Comparison of ENCODE assay signal across 8 mouse cellular contexts in the genomic region with DNA sequence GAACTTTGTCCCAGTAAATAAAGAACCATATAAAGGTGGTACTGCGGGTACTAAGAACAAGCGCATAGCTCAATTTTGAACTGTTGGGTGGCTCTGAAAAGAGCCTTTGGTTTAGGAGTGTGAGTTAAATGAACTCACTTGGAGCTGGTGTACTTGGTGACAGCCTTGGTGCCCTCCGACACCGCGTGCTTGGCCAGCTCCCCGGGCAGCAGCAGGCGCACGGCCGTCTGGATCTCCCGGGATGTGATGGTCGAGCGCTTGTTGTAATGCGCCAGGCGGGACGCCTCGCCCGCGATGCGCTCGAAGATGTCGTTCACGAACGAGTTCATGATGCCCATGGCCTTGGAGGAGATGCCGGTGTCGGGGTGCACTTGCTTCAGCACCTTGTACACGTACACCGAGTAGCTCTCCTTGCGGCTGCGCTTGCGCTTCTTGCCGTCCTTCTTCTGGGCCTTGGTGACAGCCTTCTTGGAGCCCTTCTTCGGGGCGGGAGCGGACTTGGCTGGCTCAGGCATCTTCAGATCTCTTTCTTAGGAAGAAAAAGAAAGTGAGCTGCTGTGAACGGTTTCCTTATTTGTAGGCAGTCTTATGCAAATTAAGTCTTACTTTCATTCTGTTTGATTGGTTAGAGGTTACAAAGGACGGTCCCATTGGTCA. TPM values are rescaled to one million over a fixed set of nuclear protein-coding genes. Genes with fewer than 3 reads are reported as not detected.
DNase-seq lines count a peak whose midpoint lies in the region; ATAC-seq and TF ChIP-seq lines count a peak whose summit lies in the region.
"Not testable (repeated sequence)": the region's sequence is repeated elsewhere in the genome, so short reads cannot be mapped to it uniquely, and the experiment has no call there.

No protein-coding gene starts in this region.

- H3K4me2 ChIP-seq in forebrain, embryonic 11.5 days (ENCODE audit: low read depth, low read length, severe bottlenecking) = peak overlapping the region; percentile 84
- peak overlapping the region; percentile 74 for H3K4me2 ChIP-seq in heart, postnatal 0 days (ENCODE audit: low read depth, low read length)
- H3K4me2 ChIP-seq in liver, embryonic 14.5 days (ENCODE audit: low read depth) = peak overlapping the region; percentile 94
- H3K4me2 ChIP-seq in stomach, embryonic 15.5 days = peak overlapping the region; percentile 71

- 0 out of 2 replicates have a peak, but pooled peaks have one; percentile 43 for TF ChIP-seq EP300 in heart, postnatal 0 days (IDR thresholded peaks at IDR 0.05; ENCODE audit: low read depth)
- peak; percentile 80 for TF ChIP-seq EP300 in liver, embryonic 14.5 days (IDR thresholded peaks at IDR 0.05; ENCODE audit: low read depth)

- WGBS in forebrain, embryonic 11.5 days = under 1% methylated on average over 30 of the region's 36 CpGs
- under 1% methylated on average over 23 of the region's 36 CpGs for WGBS in heart, postnatal 0 days
- WGBS in liver, embryonic 14.5 days (ENCODE audit: insufficient replicate concordance) = 0% methylated on average over 27 of the region's 36 CpGs
- WGBS in stomach, embryonic 15.5 days = under 1% methylated on average over 32 of the region's 36 CpGs

- not testable (repeated sequence) for H3K36me3 ChIP-seq in forebrain, embryonic 11.5 days (ENCODE audit: control insufficient read depth, insufficient read depth, low read length); heart, postnatal 0 days (replicated peaks; ENCODE audit: control insufficient read depth, insufficient read depth, low read length); liver, embryonic 14.5 days (replicated peaks; ENCODE audit: control insufficient read depth, insufficient read depth, low read depth); stomach, embryonic 15.5 days

- not testable (repeated sequence) for H3K9me3 ChIP-seq in forebrain, embryonic 11.5 days (ENCODE audit: control insufficient read depth, low read length); heart, postnatal 0 days (replicated peaks; ENCODE audit: control insufficient read depth, low read length); liver, embryonic 14.5 days (ENCODE audit: control insufficient read depth, low read length); stomach, embryonic 15.5 days

- H3K27me3 ChIP-seq in forebrain, embryonic 11.5 days (ENCODE audit: control insufficient read depth, insufficient read depth, low read length); heart, postnatal 0 days (ENCODE audit: control insufficient read depth, insufficient read depth, low read length); liver, embryonic 14.5 days (ENCODE audit: control insufficient read depth, insufficient read depth, low read length); stomach, embryonic 15.5 days (replicated peaks): not testable (repeated sequence)

- H3K27ac ChIP-seq in forebrain, embryonic 11.5 days (ENCODE audit: low read depth, low read length) = peak overlapping the region; percentile 99
- H3K27ac ChIP-seq in heart, postnatal 0 days (ENCODE audit: low read depth) = peak overlapping the region; percentile 99
- peak overlapping the region; percentile 88 for H3K27ac ChIP-seq in liver, embryonic 14.5 days
- peak overlapping the region; percentile 95 for H3K27ac ChIP-seq in stomach, embryonic 15.5 days

- H3K4me3 ChIP-seq in forebrain, embryonic 11.5 days (ENCODE audit: low read depth, low read length) = peak overlapping the region; percentile 40
- peak overlapping the region; percentile 62 for H3K4me3 ChIP-seq in heart, postnatal 0 days (ENCODE audit: low read depth, low read length)
- H3K4me3 ChIP-seq in liver, embryonic 14.5 days (ENCODE audit: insufficient read depth in 1 of 2, low read depth in 2 of 2, low read length in 2 of 2) = peak overlapping the region; percentile 55 to 78
- peak overlapping the region; percentile 45 for H3K4me3 ChIP-seq in stomach, embryonic 15.5 days (replicated peaks)

- peak; percentile 86 for DNase-seq in c-Kit-positive CD71-negative TER-119-negative erythroid progenitor cells, embryonic 14.5 days (ENCODE audit: low read depth)
- DNase-seq in forebrain, embryonic 11.5 days (ENCODE audit: low spot score) = peak; percentile 79
- peak; percentile 97 for DNase-seq in heart, postnatal 0 days (ENCODE audit: low spot score)
- peak; percentile 56 to 79 for DNase-seq in kidney, postnatal 36 days
- DNase-seq in liver, embryonic 14.5 days (ENCODE audit: low read depth in 3 of 3, low spot score in 3 of 3) = peak; percentile 90 to 95 (median 91)
- DNase-seq in neural tube, embryonic 10.5 days (ENCODE audit: extremely low spot score, low spot score) = peak; percentile 66

- peak; percentile 79 for ATAC-seq in CD4-positive, CD25-positive, alpha-beta regulatory T cell, adult 4 months
- peak; percentile 87 for ATAC-seq in forebrain, embryonic 11.5 days (replicated peaks; ENCODE audit: low FRiP score)
- peak; percentile 78 for ATAC-seq in heart, postnatal 0 days (ENCODE audit: insufficient read depth, low read depth)
- peak; percentile 73 for ATAC-seq in liver, embryonic 14.5 days (ENCODE audit: insufficient read depth)
- ATAC-seq in stomach, embryonic 15.5 days (ENCODE audit: insufficient read depth, low FRiP score, low read depth) = peak; percentile 86

- peak overlapping the region; percentile 87 for H3K9ac ChIP-seq in forebrain, embryonic 11.5 days (ENCODE audit: low read length)
- peak overlapping the region; percentile 82 for H3K9ac ChIP-seq in heart, postnatal 0 days (replicated peaks; ENCODE audit: low read depth, low read length)
- H3K9ac ChIP-seq in liver, embryonic 14.5 days (replicated peaks) = peak overlapping the region; percentile 87
- peak overlapping the region; percentile 42 for H3K9ac ChIP-seq in stomach, embryonic 15.5 days

- TF ChIP-seq CTCF in heart, postnatal 0 days (IDR thresholded peaks at IDR 0.05; ENCODE audit: low read depth); liver, embryonic 14.5 days (IDR thresholded peaks at IDR 0.05; ENCODE audit: low read depth): not testable (repeated sequence)

- H3K4me1 ChIP-seq in forebrain, embryonic 11.5 days (replicated peaks; ENCODE audit: control insufficient read depth, insufficient read depth, low read length) = peaks cover 16% of the 10 kb centered on the region
- H3K4me1 ChIP-seq in heart, postnatal 0 days (ENCODE audit: control insufficient read depth, insufficient read depth) = peaks cover 24% of the 10 kb centered on the region; the same call in 1 of the 2 replicates
- H3K4me1 ChIP-seq in liver, embryonic 14.5 days (replicated peaks; ENCODE audit: control insufficient read depth in 2 of 2, insufficient read depth in 2 of 2, low read length in 1 of 2) = peaks cover 29 to 32% of the 10 kb centered on the region in 2 experiments
- H3K4me1 ChIP-seq in stomach, embryonic 15.5 days = peaks cover 10% of the 10 kb centered on the region; the same call in 1 of the 2 replicates

RNA-seq across cellular contexts. Expression of gene Hist1h4d, which starts 4.2 kb away (rescaled TPM):
- polyA plus RNA-seq in CD4-positive, CD25-positive, alpha-beta regulatory T cell, adult 4 months (2017; shearing (Covaris generic)) = 10 to 100 TPM; 20.2 to 22.9 TPM
- 132 and 133 TPM in 2 replicates for polyA plus RNA-seq in forebrain, embryonic 11.5 days (2014; fragmentation: Nextera tagmentation; extraction: Ambion mirVana)
- 1,649 and 2,136 TPM in 2 replicates for total RNA-seq in heart, postnatal 0 days (2014; rRNA removed; ENCODE audit: low replicate concordance)
- 18.8 and 21.2 TPM in 2 replicates for polyA plus RNA-seq in heart, postnatal 0 days (2015; fragmentation: Nextera tagmentation; extraction: Ambion mirVana)
- polyA plus RNA-seq in liver, embryonic 14.5 days (2012; rRNA removed) = 8.6 and 12.8 TPM in 2 replicates
- 152 and 155 TPM in 2 replicates for polyA plus RNA-seq in liver, embryonic 14.5 days (2014; fragmentation: Nextera tagmentation; extraction: Ambion mirVana)
- polyA plus RNA-seq in stomach, embryonic 15.5 days (2015; fragmentation: Nextera tagmentation; extraction: Ambion mirVana) = 117 and 130 TPM in 2 replicates

RNA-seq across cellular contexts. Expression of gene Hist1h3d, which starts 10.0 kb away (rescaled TPM):
- not detected for polyA plus RNA-seq in CD4-positive, CD25-positive, alpha-beta regulatory T cell, adult 4 months (2017; shearing (Covaris generic))
- polyA plus RNA-seq in forebrain, embryonic 11.5 days (2014; fragmentation: Nextera tagmentation; extraction: Ambion mirVana) = 11.9 and 13.9 TPM in 2 replicates
- total RNA-seq in heart, postnatal 0 days (2014; rRNA removed; ENCODE audit: low replicate concordance) = 116 and 155 TPM in 2 replicates
- polyA plus RNA-seq in heart, postnatal 0 days (2015; fragmentation: Nextera tagmentation; extraction: Ambion mirVana) = 1.2 and 1.8 TPM in 2 replicates
- 20.4 and 27.3 TPM in 2 replicates for polyA plus RNA-seq in liver, embryonic 14.5 days (2012; rRNA removed)
- polyA plus RNA-seq in liver, embryonic 14.5 days (2014; fragmentation: Nextera tagmentation; extraction: Ambion mirVana) = 7.1 and 7.2 TPM in 2 replicates
- 5.7 and 7.9 TPM in 2 replicates for polyA plus RNA-seq in stomach, embryonic 15.5 days (2015; fragmentation: Nextera tagmentation; extraction: Ambion mirVana)

RNA-seq across cellular contexts. Expression of gene Hist1h2ad, which starts 11.4 kb away (rescaled TPM):
- polyA plus RNA-seq in CD4-positive, CD25-positive, alpha-beta regulatory T cell, adult 4 months (2017; shearing (Covaris generic)) = under 1 TPM in 1 of 2 experiments, not detected in 1; 0.96 TPM
- polyA plus RNA-seq in forebrain, embryonic 11.5 days (2014; fragmentation: Nextera tagmentation; extraction: Ambion mirVana) = 2.5 and 3.0 TPM in 2 replicates
- 568 and 769 TPM in 2 replicates for total RNA-seq in heart, postnatal 0 days (2014; rRNA removed; ENCODE audit: low replicate concordance)
- 0.27 and 1.8 TPM in 2 replicates for polyA plus RNA-seq in heart, postnatal 0 days (2015; fragmentation: Nextera tagmentation; extraction: Ambion mirVana)
- 10.4 and 25.5 TPM in 2 replicates for polyA plus RNA-seq in liver, embryonic 14.5 days (2012; rRNA removed)
- polyA plus RNA-seq in liver, embryonic 14.5 days (2014; fragmentation: Nextera tagmentation; extraction: Ambion mirVana) = 4.7 and 5.1 TPM in 2 replicates
- polyA plus RNA-seq in stomach, embryonic 15.5 days (2015; fragmentation: Nextera tagmentation; extraction: Ambion mirVana) = 2.4 and 3.4 TPM in 2 replicates

RNA-seq across cellular contexts. Expression of gene Hist1h2bf, which starts 11.6 kb away (rescaled TPM):
- polyA plus RNA-seq in CD4-positive, CD25-positive, alpha-beta regulatory T cell, adult 4 months (2017; shearing (Covaris generic)) = not detected
- 4.5 and 5.9 TPM in 2 replicates for polyA plus RNA-seq in forebrain, embryonic 11.5 days (2014; fragmentation: Nextera tagmentation; extraction: Ambion mirVana)
- total RNA-seq in heart, postnatal 0 days (2014; rRNA removed; ENCODE audit: low replicate concordance) = 603 and 951 TPM in 2 replicates
- 1.3 and 1.6 TPM in 2 replicates for polyA plus RNA-seq in heart, postnatal 0 days (2015; fragmentation: Nextera tagmentation; extraction: Ambion mirVana)
- 15.9 and 35.2 TPM in 2 replicates for polyA plus RNA-seq in liver, embryonic 14.5 days (2012; rRNA removed)
- 3.4 and 4.4 TPM in 2 replicates for polyA plus RNA-seq in liver, embryonic 14.5 days (2014; fragmentation: Nextera tagmentation; extraction: Ambion mirVana)
- 3.5 and 3.8 TPM in 2 replicates for polyA plus RNA-seq in stomach, embryonic 15.5 days (2015; fragmentation: Nextera tagmentation; extraction: Ambion mirVana)

RNA-seq across cellular contexts. Expression of gene Hist1h2bg, which starts 14.4 kb away (rescaled TPM):
- 1 to 10 TPM; 8.0 to 8.6 TPM for polyA plus RNA-seq in CD4-positive, CD25-positive, alpha-beta regulatory T cell, adult 4 months (2017; shearing (Covaris generic))
- polyA plus RNA-seq in forebrain, embryonic 11.5 days (2014; fragmentation: Nextera tagmentation; extraction: Ambion mirVana) = 7.4 and 10.0 TPM in 2 replicates
- 1,110 and 1,666 TPM in 2 replicates for total RNA-seq in heart, postnatal 0 days (2014; rRNA removed; ENCODE audit: low replicate concordance)
- polyA plus RNA-seq in heart, postnatal 0 days (2015; fragmentation: Nextera tagmentation; extraction: Ambion mirVana) = 2.5 and 4.3 TPM in 2 replicates
- polyA plus RNA-seq in liver, embryonic 14.5 days (2012; rRNA removed) = 42.1 and 55.9 TPM in 2 replicates
- 6.9 and 10.2 TPM in 2 replicates for polyA plus RNA-seq in liver, embryonic 14.5 days (2014; fragmentation: Nextera tagmentation; extraction: Ambion mirVana)
- polyA plus RNA-seq in stomach, embryonic 15.5 days (2015; fragmentation: Nextera tagmentation; extraction: Ambion mirVana) = 11.7 and 17.0 TPM in 2 replicates

Comparison
In these comparisons a context has a peak if more than half of its experiments do, and no peak if none do; other contexts are left out.
1. Peak in every context shown above with its lines: DNase-seq, ATAC-seq, H3K4me3 ChIP-seq and H3K27ac ChIP-seq.